Comparison of ENCODE assay signal across 12 mouse cellular contexts in genomic region chr13:49189970-49190870, GRCm38 (mm10). TPM values are rescaled to one million over a fixed set of nuclear protein-coding genes. Genes with fewer than 3 reads are reported as not detected.
DNase-seq lines count a peak whose midpoint lies in the region; ATAC-seq lines count a peak whose summit lies in the region.
"Had no signal": no experiment of that assay in that cellular context is flagged by ENCODE, and none has a peak within 500 bp of the region (broad histone marks: within the 10 kb centered on the region; RNA-seq: fewer than 3 reads in every experiment).

No protein-coding gene starts in this region.

- peaks cover 11% of the 10 kb centered on the region for H3K36me3 ChIP-seq in embryonic facial prominence, embryonic 13.5 days
- no peaks in the 10 kb centered on the region; the same call in 1 of the 2 replicates for H3K36me3 ChIP-seq in embryonic facial prominence, embryonic 10.5 days (replicated peaks)
- no peaks in the 10 kb centered on the region for H3K36me3 ChIP-seq in limb, embryonic 10.5 days
- H3K36me3 ChIP-seq in macrophage (ENCODE audit: inconsistent target) = peaks cover 13% of the 10 kb centered on the region; the same call in 1 of the 2 replicates
- peaks cover 4% of the 10 kb centered on the region; the same call in 1 of the 2 replicates for H3K36me3 ChIP-seq in forebrain, embryonic 10.5 days (replicated peaks)
- H3K36me3 ChIP-seq: neural tube, embryonic 12.5 days had no signal

- no peaks in the 10 kb centered on the region for H3K9me3 ChIP-seq in embryonic facial prominence, embryonic 13.5 days
- no peaks in the 10 kb centered on the region for H3K9me3 ChIP-seq in embryonic facial prominence, embryonic 10.5 days
- no peaks in the 10 kb centered on the region for H3K9me3 ChIP-seq in limb, embryonic 10.5 days (replicated peaks)
- no peaks in the 10 kb centered on the region for H3K9me3 ChIP-seq in forebrain, embryonic 10.5 days
- H3K9me3 ChIP-seq: neural tube, embryonic 12.5 days had no signal

- H3K27ac ChIP-seq in embryonic facial prominence, embryonic 13.5 days = no peak overlapping the region
- no peak overlapping the region for H3K27ac ChIP-seq in embryonic facial prominence, embryonic 10.5 days (replicated peaks)
- peak overlapping the region; percentile 26; the same call in 1 of the 2 replicates for H3K27ac ChIP-seq in limb, embryonic 10.5 days
- peak overlapping the region; percentile 99 for H3K27ac ChIP-seq in macrophage
- no peak overlapping the region for H3K27ac ChIP-seq in forebrain, embryonic 10.5 days
- H3K27ac ChIP-seq: neural tube, embryonic 12.5 days had no signal

- no peak for ATAC-seq in embryonic facial prominence, embryonic 13.5 days (ENCODE audit: insufficient number of reproducible peaks, insufficient read depth, low FRiP score, low TSS enrichment, low read depth)

- H3K4me3 ChIP-seq in embryonic facial prominence, embryonic 13.5 days = no peak overlapping the region
- H3K4me3 ChIP-seq in embryonic facial prominence, embryonic 10.5 days = no peak overlapping the region
- H3K4me3 ChIP-seq in limb, embryonic 10.5 days = no peak overlapping the region
- peak overlapping the region; percentile 68 for H3K4me3 ChIP-seq in macrophage (ENCODE audit: inconsistent target)
- H3K4me3 ChIP-seq in forebrain, embryonic 10.5 days = no peak overlapping the region
- H3K4me3 ChIP-seq: erythroblast, embryonic 14.5 days; neural tube, embryonic 12.5 days had no signal

- peak overlapping the region; percentile 44 for H3K9ac ChIP-seq in embryonic facial prominence, embryonic 13.5 days
- H3K9ac ChIP-seq: neural tube, embryonic 12.5 days had no signal

- DNase-seq in embryonic facial prominence, embryonic 10.5 days (ENCODE audit: low spot score) = no peak
- peak; percentile 63 to 64 for DNase-seq in heart, postnatal 10 days
- DNase-seq in limb, embryonic 10.5 days (ENCODE audit: low spot score) = peak; percentile 30
- DNase-seq in spleen, adult 18-20 months = no peak
- DNase-seq in embryo, embryonic 10 days (ENCODE audit: low spot score) = no peak
- DNase-seq in forebrain, embryonic 10.5 days (ENCODE audit: extremely low spot score, low spot score) = no peak
- DNase-seq: thymus, postnatal 25 days had no signal

- H3K27me3 ChIP-seq in embryonic facial prominence, embryonic 13.5 days = no peaks in the 10 kb centered on the region
- H3K27me3 ChIP-seq in embryonic facial prominence, embryonic 10.5 days (replicated peaks; ENCODE audit: low read depth, poor library complexity, severe bottlenecking) = peaks cover 36% of the 10 kb centered on the region
- 0 out of 2 replicates have a peak, but pooled peaks cover 10% of the 10 kb centered on the region for H3K27me3 ChIP-seq in limb, embryonic 10.5 days (ENCODE audit: low read depth, poor library complexity, severe bottlenecking)
- peaks cover 37% of the 10 kb centered on the region for H3K27me3 ChIP-seq in forebrain, embryonic 10.5 days (ENCODE audit: poor library complexity, severe bottlenecking)
- H3K27me3 ChIP-seq: neural tube, embryonic 12.5 days had no signal

- H3K4me2 ChIP-seq in embryonic facial prominence, embryonic 13.5 days = no peak overlapping the region
- H3K4me2 ChIP-seq: neural tube, embryonic 12.5 days had no signal

- peaks cover 40% of the 10 kb centered on the region for H3K4me1 ChIP-seq in embryonic facial prominence, embryonic 13.5 days
- peaks cover 62% of the 10 kb centered on the region for H3K4me1 ChIP-seq in embryonic facial prominence, embryonic 10.5 days
- peaks cover 57% of the 10 kb centered on the region for H3K4me1 ChIP-seq in limb, embryonic 10.5 days
- H3K4me1 ChIP-seq in forebrain, embryonic 10.5 days = peaks cover 61% of the 10 kb centered on the region

- intact Hi-C loops in heart, postnatal 10 days (cut with DNase I) = no loop called here

- peaks cover 75% of the 10 kb centered on the region for H3K79me2 ChIP-seq in macrophage (ENCODE audit: inconsistent target)

- WGBS in embryonic facial prominence, embryonic 13.5 days = 73% methylated on average over 12 of the region's 12 CpGs
- 75% methylated on average over 12 of the region's 12 CpGs for WGBS in embryonic facial prominence, embryonic 10.5 days
- 76% methylated on average over 12 of the region's 12 CpGs for WGBS in limb, embryonic 10.5 days
- WGBS in macrophage (ENCODE audit: missing documents) = 36% methylated on average over 12 of the region's 12 CpGs
- 77% methylated on average over 12 of the region's 12 CpGs for WGBS in forebrain, embryonic 10.5 days

RNA-seq across cellular contexts. Expression of gene Ninj1, which starts 2.9 kb away (rescaled TPM):
- 44.9 and 48.0 TPM in 2 replicates for polyA plus RNA-seq in embryonic facial prominence, embryonic 13.5 days (2015; fragmentation: Nextera tagmentation; extraction: Ambion mirVana)
- polyA plus RNA-seq in embryonic facial prominence, embryonic 10.5 days (2016; fragmentation: Nextera tagmentation; extraction: Ambion mirVana) = 26.6 and 28.0 TPM in 2 replicates
- total RNA-seq in heart, postnatal 10 days (2021) = 10 to 100 TPM; 45.2 to 88.0 TPM
- 22.2 and 23.3 TPM in 2 replicates for polyA plus RNA-seq in limb, embryonic 10.5 days (2016; fragmentation: Nextera tagmentation; extraction: Ambion mirVana)
- total RNA-seq in macrophage (2018; cell fraction: chromatin; rRNA removed) = 100 to 1,000 TPM in 15 of 26 experiments, 10 to 100 TPM in 11; 30.0 to 203 (median 120) TPM
- total RNA-seq in macrophage (2018; cell fraction: cytosol; rRNA removed) = 100 to 1,000 TPM; 384 to 615 (median 485) TPM
- total RNA-seq in macrophage (2018; cell fraction: nucleus; rRNA removed) = 100 to 1,000 TPM in 25 of 26 experiments, 10 to 100 TPM in 1; 70.1 to 330 (median 238) TPM
- 275 to 508 TPM (median 332 TPM) in 3 replicates for polyA plus RNA-seq in macrophage (2018)
- 22.7 and 24.1 TPM in 2 replicates for polyA plus RNA-seq in forebrain, embryonic 10.5 days (2016; fragmentation: Nextera tagmentation; extraction: Ambion mirVana)

RNA-seq across cellular contexts. Expression of gene Card19, which starts 25.6 kb away (rescaled TPM):
- 65.2 and 66.4 TPM in 2 replicates for polyA plus RNA-seq in embryonic facial prominence, embryonic 13.5 days (2015; fragmentation: Nextera tagmentation; extraction: Ambion mirVana)
- polyA plus RNA-seq in embryonic facial prominence, embryonic 10.5 days (2016; fragmentation: Nextera tagmentation; extraction: Ambion mirVana) = 31.6 and 35.0 TPM in 2 replicates
- total RNA-seq in heart, postnatal 10 days (2021) = 100 to 1,000 TPM; 112 to 117 TPM
- 23.6 and 29.2 TPM in 2 replicates for polyA plus RNA-seq in limb, embryonic 10.5 days (2016; fragmentation: Nextera tagmentation; extraction: Ambion mirVana)
- 100 to 1,000 TPM in 16 of 26 experiments, 10 to 100 TPM in 10; 39.0 to 263 (median 106) TPM for total RNA-seq in macrophage (2018; cell fraction: chromatin; rRNA removed)
- 100 to 1,000 TPM in 24 of 26 experiments, 10 to 100 TPM in 2; 89.0 to 237 (median 139) TPM for total RNA-seq in macrophage (2018; cell fraction: cytosol; rRNA removed)
- 100 to 1,000 TPM in 13 of 26 experiments, 10 to 100 TPM in 13; 48.7 to 301 (median 97.5) TPM for total RNA-seq in macrophage (2018; cell fraction: nucleus; rRNA removed)
- 133 to 174 TPM (median 144 TPM) in 3 replicates for polyA plus RNA-seq in macrophage (2018)
- 21.0 and 22.1 TPM in 2 replicates for polyA plus RNA-seq in forebrain, embryonic 10.5 days (2016; fragmentation: Nextera tagmentation; extraction: Ambion mirVana)

RNA-seq across cellular contexts. Expression of gene Wnk2, which starts 42.4 kb away (rescaled TPM):
- polyA plus RNA-seq in embryonic facial prominence, embryonic 13.5 days (2015; fragmentation: Nextera tagmentation; extraction: Ambion mirVana) = 2.4 and 2.5 TPM in 2 replicates
- polyA plus RNA-seq in embryonic facial prominence, embryonic 10.5 days (2016; fragmentation: Nextera tagmentation; extraction: Ambion mirVana) = 2.7 and 2.8 TPM in 2 replicates
- total RNA-seq in heart, postnatal 10 days (2021) = 10 to 100 TPM; 26.9 to 27.6 TPM
- polyA plus RNA-seq in limb, embryonic 10.5 days (2016; fragmentation: Nextera tagmentation; extraction: Ambion mirVana) = 1.1 and 1.3 TPM in 2 replicates
- 1 to 10 TPM in 14 of 26 experiments, under 1 TPM in 5, not detected in 7; 0.12 to 6.5 (median 3.8) TPM for total RNA-seq in macrophage (2018; cell fraction: chromatin; rRNA removed)
- under 1 TPM in 16 of 26 experiments, not detected in 10; under 0.01 to 0.81 (median 0.47) TPM for total RNA-seq in macrophage (2018; cell fraction: cytosol; rRNA removed)
- total RNA-seq in macrophage (2018; cell fraction: nucleus; rRNA removed) = 1 to 10 TPM in 11 of 26 experiments, under 1 TPM in 4, not detected in 11; 0.08 to 5.1 (median 1.9) TPM
- not detected in 3 replicates for polyA plus RNA-seq in macrophage (2018)
- polyA plus RNA-seq in forebrain, embryonic 10.5 days (2016; fragmentation: Nextera tagmentation; extraction: Ambion mirVana) = 4.2 and 4.5 TPM in 2 replicates
- polyA plus RNA-seq: C2C12; erythroblast, embryonic 14.5 days had no signal

RNA-seq across cellular contexts. Expression of gene Susd3, which starts 58.3 kb away (rescaled TPM):
- 1.5 and 2.8 TPM in 2 replicates for polyA plus RNA-seq in embryonic facial prominence, embryonic 13.5 days (2015; fragmentation: Nextera tagmentation; extraction: Ambion mirVana)
- 1.2 and 1.7 TPM in 2 replicates for polyA plus RNA-seq in embryonic facial prominence, embryonic 10.5 days (2016; fragmentation: Nextera tagmentation; extraction: Ambion mirVana)
- total RNA-seq in heart, postnatal 10 days (2021) = 1 to 10 TPM in 1 of 2 experiments, under 1 TPM in 1; 0.62 to 1.1 TPM
- polyA plus RNA-seq in limb, embryonic 10.5 days (2016; fragmentation: Nextera tagmentation; extraction: Ambion mirVana) = 0.45 and 0.51 TPM in 2 replicates
- total RNA-seq in macrophage (2018; cell fraction: chromatin; rRNA removed) = 10 to 100 TPM in 13 of 26 experiments, 1 to 10 TPM in 13; 1.5 to 48.4 (median 10.7) TPM
- 10 to 100 TPM; 10.5 to 38.8 (median 20.5) TPM for total RNA-seq in macrophage (2018; cell fraction: cytosol; rRNA removed)
- total RNA-seq in macrophage (2018; cell fraction: nucleus; rRNA removed) = 10 to 100 TPM in 15 of 26 experiments, 1 to 10 TPM in 11; 3.7 to 42.9 (median 10.8) TPM
- polyA plus RNA-seq in macrophage (2018) = 17.9 to 41.2 TPM (median 39.0 TPM) in 3 replicates
- polyA plus RNA-seq in forebrain, embryonic 10.5 days (2016; fragmentation: Nextera tagmentation; extraction: Ambion mirVana) = 0.82 and 0.95 TPM in 2 replicates

Comparison
In these comparisons a context has a peak if more than half of its experiments do, and no peak if none do; other contexts are left out.
1. H3K27ac ChIP-seq: peak in limb, embryonic 10.5 days (single experiment) and macrophage (single experiment); none in embryonic facial prominence, embryonic 13.5 days (single experiment), embryonic facial prominence, embryonic 10.5 days (single experiment) and forebrain, embryonic 10.5 days (single experiment).
2. DNase-seq: peak in heart, postnatal 10 days (2 of 2) and limb, embryonic 10.5 days (single experiment); none in embryonic facial prominence, embryonic 10.5 days (single experiment), spleen, adult 18-20 months (0 of 2), embryo, embryonic 10 days (single experiment) and forebrain, embryonic 10.5 days (single experiment).